Mouse (Mus musculus) cerebellum, adult 2 months (tissue): ENCODE measurements at regions not wholly inside any gene's neighbourhood (a gene's known extent, or its start where the extent isn't known, plus 50 kb on each side); places are given as distances from the start of the nearest gene placed in this dataset.

Experiments
- CTCF ChIP-seq: fragments of 200-500 bp; IDR thresholded peaks from 2 replicates; pipeline ENCODE4 v1.5.1; 2011; ENCODE audit warnings: low read depth, mild to moderate bottlenecking, control low read depth, low read length, moderate library complexity, borderline replicate concordance; ENCODE audit not compliant: insufficient read depth
- POLR2A ChIP-seq: fragments of 200-500 bp; IDR thresholded peaks from 2 replicates; pipeline ENCODE4 v1.6.1; 2011; ENCODE audit warnings: low read length, control low read depth, borderline replicate concordance; ENCODE audit not compliant: insufficient read depth

DNA sequence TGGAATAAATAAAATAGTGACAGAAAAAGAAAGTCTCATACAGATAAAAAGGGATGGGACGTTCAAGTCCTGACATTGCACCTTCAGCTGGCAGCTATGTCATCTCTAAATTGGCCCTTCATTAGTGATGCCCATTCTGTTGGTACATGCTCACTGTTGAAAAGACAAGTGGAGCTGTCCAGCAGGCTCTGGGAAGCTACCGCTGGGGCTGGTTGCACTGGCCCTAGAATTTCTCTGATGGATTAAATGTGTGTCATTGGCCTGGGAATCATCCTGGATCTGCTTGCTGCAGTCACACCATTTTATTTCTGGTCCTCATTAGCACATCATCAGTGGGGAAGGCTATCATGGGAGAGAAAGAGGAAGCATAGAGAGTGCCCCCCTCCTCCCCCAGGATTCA is 72.2 kb upstream of the Raph1 start:
- TF ChIP-seq CTCF (no peak), POLR2A (no peak)
